Mouse (Mus musculus) bone marrow macrophage, adult 2 months (primary cell): ENCODE data around the gene Slc39a11.

ENCODE experiments used
- CTCF ChIP-seq: IDR thresholded peaks from 2 replicates; pipeline ENCODE4 v1.5.1; 2012; ENCODE audit warnings: low read depth, mild to moderate bottlenecking, low read length, moderate library complexity
- POLR2A ChIP-seq: IDR thresholded peaks from 2 replicates; pipeline ENCODE4 v1.6.1; 2012; ENCODE audit warnings: mild to moderate bottlenecking, low read depth, low read length, borderline replicate concordance

- no peak for TF ChIP-seq CTCF
- TF ChIP-seq POLR2A, result no peak
Measured at GRCm38 (mm10) chr11:113274037-113274436, 375.8 kb downstream of the Slc39a11 start.
